Mouse (Mus musculus) heart, embryonic 16.5 days (tissue): ENCODE measurements at regions not wholly inside any gene's neighbourhood (a gene's known extent, or its start where the extent isn't known, plus 50 kb on each side); places are given as distances from the start of the nearest gene placed in this dataset.

Experiments used
- ATAC-seq: fragments of 200-750 bp; cut with Nextera tagmentation; replicated peaks from 2 replicates; pipeline ENCODE4 v1.8.0; 2017; ENCODE audit warnings: moderate number of reproducible peaks; ENCODE audit not compliant: insufficient read depth, low FRiP score; ENCODE audit errors: extremely low read depth
- H3K27ac ChIP-seq: fragments of 300-500 bp; sonication (generic); 2 replicates; pipeline ENCODE4 v1.5.1; 2014; ENCODE audit warnings: mild to moderate bottlenecking, low read length, control low read depth, moderate library complexity
- H3K27me3 ChIP-seq: fragments of 300-500 bp; sonication (generic); 2 replicates; pipeline ENCODE4 v1.6.1; 2014; ENCODE audit warnings: low read length, mixed read lengths; ENCODE audit not compliant: control insufficient read depth, insufficient read depth
- H3K36me3 ChIP-seq: fragments of 300-500 bp; sonication (generic); 2 replicates; pipeline ENCODE4 v1.6.1; 2014; ENCODE audit not compliant: control insufficient read depth, insufficient read depth
- H3K4me1 ChIP-seq: fragments of 300-500 bp; sonication (generic); 2 replicates; pipeline ENCODE4 v1.6.1; 2014; ENCODE audit warnings: low read length, mixed read lengths; ENCODE audit not compliant: control insufficient read depth, insufficient read depth
- H3K4me2 ChIP-seq: fragments of 300-500 bp; sonication (generic); 2 replicates; pipeline ENCODE4 v1.6.1; 2014; ENCODE audit warnings: low read depth, mild to moderate bottlenecking, control low read depth, low read length
- H3K4me3 ChIP-seq: fragments of 300-500 bp; sonication (generic); 2 replicates; pipeline ENCODE4 v1.5.1; 2014; ENCODE audit warnings: mild to moderate bottlenecking, control low read depth, low read length
- H3K9ac ChIP-seq: fragments of 300-500 bp; sonication (generic); 2 replicates; pipeline ENCODE4 v1.6.1; 2014; ENCODE audit warnings: low read length, control low read depth
- H3K9me3 ChIP-seq: fragments of 300-500 bp; sonication (generic); replicated peaks from 2 replicates; pipeline ENCODE4 v1.6.1; 2016; ENCODE audit warnings: low read length; ENCODE audit not compliant: control insufficient read depth
- WGBS: fragments of 180-500 bp; shearing (Covaris S2); extraction: QIAGEN DNeasy Blood & Tissue Kit; methylation state at CpG from one replicate; pipeline ENCODE4 v1.1.7; 2014; 5-methylcytosine and 5-hydroxymethylcytosine counted together

GRCm38 (mm10) chr5:38927051-38927450 lies 50.4 kb upstream of the Clnk start:
- Histone ChIP-seq H3K27ac (no peak overlapping the region), H3K36me3 (no peaks in the 10 kb centered on the region), H3K4me1 (no peaks in the 10 kb centered on the region), H3K4me3 (no peak overlapping the region), H3K9me3 (no peaks in the 10 kb centered on the region), H3K27me3 (no peaks in the 10 kb centered on the region), H3K9ac (no peak overlapping the region), H3K4me2 (no peak overlapping the region)
- no peak for ATAC-seq
- WGBS: 76% methylated on average over 3 of the region's 3 CpGs
